In the genomic region with DNA sequence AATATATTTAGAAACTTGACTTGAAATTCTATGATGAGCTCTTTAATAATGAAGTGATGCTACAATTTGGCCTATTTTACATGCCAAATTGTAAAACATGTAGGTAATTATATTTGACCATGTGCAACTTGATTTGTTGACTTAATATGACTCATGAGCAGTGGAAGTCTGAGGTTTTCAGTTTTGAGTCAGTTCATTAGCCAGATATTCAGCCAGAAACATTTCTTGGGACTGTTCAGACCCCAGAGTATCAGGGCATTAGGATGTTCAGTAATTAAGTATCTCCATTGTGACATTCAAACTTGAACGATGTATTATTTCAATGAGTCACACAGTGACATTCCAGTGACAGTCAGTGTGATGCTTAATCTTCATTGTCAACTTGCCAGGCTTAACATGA, we compare ENCODE assay signal across 30 mouse cellular contexts. TPM values are rescaled to one million over a fixed set of nuclear protein-coding genes. Genes with fewer than 3 reads are reported as not detected.
DNase-seq lines count a peak whose midpoint lies in the region; ATAC-seq and TF ChIP-seq lines count a peak whose summit lies in the region.
"Had no signal": no experiment of that assay in that cellular context is flagged by ENCODE, and none has a peak within 500 bp of the region (broad histone marks: within the 10 kb centered on the region; RNA-seq: fewer than 3 reads in every experiment).

No protein-coding gene starts in this region.

- H3K36me3 ChIP-seq in lung, embryonic 15.5 days: no peaks in the 10 kb centered on the region
- no peaks in the 10 kb centered on the region for H3K36me3 ChIP-seq in hindbrain, postnatal 0 days (ENCODE audit: insufficient read depth, low read length)
- H3K36me3 ChIP-seq in midbrain, embryonic 16.5 days (ENCODE audit: control insufficient read depth, insufficient read depth, low read length): no peaks in the 10 kb centered on the region
- H3K36me3 ChIP-seq: embryonic facial prominence, embryonic 12.5 days; embryonic facial prominence, embryonic 15.5 days; forebrain, embryonic 10.5 days; G1E; heart, embryonic 12.5 days; heart, embryonic 15.5 days; hindbrain, embryonic 10.5 days had no signal

- no peak for TF ChIP-seq CTCF in lung, adult 2 months (IDR thresholded peaks at IDR 0.05; ENCODE audit: insufficient read depth, low read length)
- TF ChIP-seq CTCF in embryonic fibroblast, embryonic 13.5 days (IDR thresholded peaks at IDR 0.05; ENCODE audit: borderline replicate concordance, insufficient read depth, low read length): no peak
- no peak for TF ChIP-seq CTCF in hindbrain, postnatal 0 days (IDR thresholded peaks at IDR 0.05; ENCODE audit: low read depth)

- H3K27ac ChIP-seq in lung, embryonic 15.5 days: 0 out of 2 replicates have a peak overlapping the region, but pooled peaks have one; percentile 22
- H3K27ac ChIP-seq in embryonic fibroblast, embryonic 13.5 days (ENCODE audit: insufficient read depth, low read length): peak overlapping the region; percentile 23
- no peak overlapping the region for H3K27ac ChIP-seq in hindbrain, postnatal 0 days
- H3K27ac ChIP-seq in midbrain, embryonic 16.5 days (ENCODE audit: low read length): no peak overlapping the region
- H3K27ac ChIP-seq: embryonic facial prominence, embryonic 12.5 days; embryonic facial prominence, embryonic 15.5 days; forebrain, embryonic 10.5 days; forebrain, embryonic 13.5 days; heart, embryonic 15.5 days; hindbrain, embryonic 10.5 days; hindbrain, embryonic 14.5 days had no signal

- H3K9me3 ChIP-seq in lung, embryonic 15.5 days: no peaks in the 10 kb centered on the region
- no peaks in the 10 kb centered on the region for H3K9me3 ChIP-seq in hindbrain, postnatal 0 days (ENCODE audit: low read length)
- no peaks in the 10 kb centered on the region for H3K9me3 ChIP-seq in midbrain, embryonic 16.5 days (replicated peaks; ENCODE audit: control insufficient read depth, low read length, poor library complexity, severe bottlenecking)
- H3K9me3 ChIP-seq: embryonic facial prominence, embryonic 12.5 days; embryonic facial prominence, embryonic 15.5 days; forebrain, embryonic 10.5 days; forebrain, embryonic 13.5 days; heart, embryonic 15.5 days; hindbrain, embryonic 10.5 days had no signal

- no peaks in the 10 kb centered on the region for H3K27me3 ChIP-seq in lung, embryonic 15.5 days
- H3K27me3 ChIP-seq in hindbrain, postnatal 0 days (ENCODE audit: insufficient read depth, low read length): no peaks in the 10 kb centered on the region
- no peaks in the 10 kb centered on the region for H3K27me3 ChIP-seq in midbrain, embryonic 16.5 days (ENCODE audit: control insufficient read depth, insufficient read depth, low read depth, low read length)
- H3K27me3 ChIP-seq: CH12.LX; embryonic facial prominence, embryonic 12.5 days; embryonic facial prominence, embryonic 15.5 days; forebrain, embryonic 13.5 days; heart, embryonic 12.5 days; heart, embryonic 15.5 days had no signal

- no peak for ATAC-seq in lung, embryonic 15.5 days (ENCODE audit: borderline replicate concordance, extremely low read depth, low FRiP score, low TSS enrichment)
- no peak for ATAC-seq in hindbrain, postnatal 0 days
- no peak for ATAC-seq in midbrain, embryonic 16.5 days
- ATAC-seq: forebrain, embryonic 13.5 days; forebrain, embryonic 16.5 days; intestine, postnatal 0 days had no signal

- WGBS in lung, embryonic 15.5 days: 62% methylated on average over 1 of the region's 1 CpGs
- WGBS in lung, adult 2 months: 50% methylated on average over 1 of the region's 1 CpGs
- 81% methylated on average over 1 of the region's 1 CpGs for WGBS in hindbrain, postnatal 0 days
- 82% methylated on average over 1 of the region's 1 CpGs for whole genome bisulfite sequencing in midbrain, embryonic 16.5 days

- no peak overlapping the region for H3K4me2 ChIP-seq in lung, embryonic 15.5 days
- H3K4me2 ChIP-seq in hindbrain, postnatal 0 days (ENCODE audit: low read depth, low read length): no peak overlapping the region
- no peak overlapping the region for H3K4me2 ChIP-seq in midbrain, embryonic 16.5 days (ENCODE audit: low read length)
- H3K4me2 ChIP-seq: embryonic facial prominence, embryonic 12.5 days; embryonic facial prominence, embryonic 15.5 days; forebrain, embryonic 13.5 days; heart, embryonic 12.5 days; heart, embryonic 15.5 days; hindbrain, embryonic 14.5 days had no signal

- peaks cover 38% of the 10 kb centered on the region for H3K4me1 ChIP-seq in lung, embryonic 15.5 days
- H3K4me1 ChIP-seq in lung, adult 2 months (ENCODE audit: control insufficient read depth, insufficient read depth, low read length): peaks cover 3% of the 10 kb centered on the region
- peaks cover 4% of the 10 kb centered on the region; the same call in 1 of the 2 replicates for H3K4me1 ChIP-seq in embryonic fibroblast, embryonic 13.5 days (ENCODE audit: control insufficient read depth, insufficient read depth, low read length)
- no peaks in the 10 kb centered on the region for H3K4me1 ChIP-seq in hindbrain, postnatal 0 days (ENCODE audit: insufficient read depth, low read length)
- H3K4me1 ChIP-seq in midbrain, embryonic 16.5 days (ENCODE audit: control insufficient read depth, insufficient read depth, low read length): no peaks in the 10 kb centered on the region
- H3K4me1 ChIP-seq: embryonic facial prominence, embryonic 12.5 days; forebrain, embryonic 10.5 days; forebrain, embryonic 13.5 days; heart, embryonic 12.5 days; heart, embryonic 15.5 days; hindbrain, embryonic 10.5 days had no signal

- no peak for TF ChIP-seq POLR2A in lung, adult 2 months (IDR thresholded peaks at IDR 0.05; ENCODE audit: borderline replicate concordance, extremely low read depth, low read depth, low read length)
- TF ChIP-seq POLR2A in embryonic fibroblast, embryonic 13.5 days (IDR thresholded peaks at IDR 0.05; ENCODE audit: low read depth, low read length): no peak

- H3K4me3 ChIP-seq in lung, embryonic 15.5 days: no peak overlapping the region
- H3K4me3 ChIP-seq in lung, adult 2 months (replicated peaks; ENCODE audit: extremely low read depth, low read depth, low read length): no peak overlapping the region
- no peak overlapping the region for H3K4me3 ChIP-seq in embryonic fibroblast, embryonic 13.5 days (ENCODE audit: insufficient read depth, low read length)
- no peak overlapping the region for H3K4me3 ChIP-seq in hindbrain, postnatal 0 days (ENCODE audit: low read length)
- no peak overlapping the region for H3K4me3 ChIP-seq in midbrain, embryonic 16.5 days (ENCODE audit: low read depth, low read length)
- H3K4me3 ChIP-seq: embryonic facial prominence, embryonic 12.5 days; embryonic facial prominence, embryonic 15.5 days; erythroblast, embryonic 14.5 days; forebrain, embryonic 10.5 days; forebrain, embryonic 13.5 days; heart, embryonic 12.5 days; heart, embryonic 15.5 days; hindbrain, embryonic 10.5 days had no signal

- DNase-seq in lung, adult 2 months: no peak
- DNase-seq in 3T3-L1 (ENCODE audit: low read depth, low spot score) (peak; percentile 13), MN1 (ENCODE audit: low spot score) (peak; percentile 21)
- DNase-seq in hindbrain, postnatal 0 days (ENCODE audit: low spot score): no peak
- DNase-seq: adrenal gland, postnatal 14 days; cerebellum, adult 11 months; cerebellum, adult 2 months; cerebellum, adult 9-11 months; cerebellum, postnatal 25 days; gastrocnemius, postnatal 25 days; heart, adult 18-20 months; heart, postnatal 10 days; heart, postnatal 36 days had no signal

- no peak overlapping the region for H3K9ac ChIP-seq in lung, embryonic 15.5 days
- H3K9ac ChIP-seq in hindbrain, postnatal 0 days (replicated peaks; ENCODE audit: low read length): no peak overlapping the region
- H3K9ac ChIP-seq in midbrain, embryonic 16.5 days (ENCODE audit: low read depth, low read length): no peak overlapping the region
- H3K9ac ChIP-seq: embryonic facial prominence, embryonic 12.5 days; embryonic facial prominence, embryonic 15.5 days; forebrain, embryonic 13.5 days; heart, embryonic 12.5 days; heart, embryonic 15.5 days; hindbrain, embryonic 14.5 days had no signal

RNA-seq across cellular contexts. Expression of gene Limch1, which starts 35.9 kb away (rescaled TPM):
- polyA plus RNA-seq in lung, embryonic 15.5 days (2015; fragmentation: Nextera tagmentation; extraction: Ambion mirVana): 74.0 and 77.2 TPM in 2 replicates
- polyA plus RNA-seq in lung, adult 2 months (2012; rRNA removed): 156 and 242 TPM in 2 replicates
- polyA plus RNA-seq in embryonic fibroblast, embryonic 13.5 days (2011; ENCODE audit: insufficient read length, low read depth, missing spikeins): 27.4 and 44.2 TPM in 2 replicates
- total RNA-seq in hindbrain, postnatal 0 days (2014; rRNA removed): 70.6 and 72.4 TPM in 2 replicates
- 50.4 and 54.3 TPM in 2 replicates for polyA plus RNA-seq in hindbrain, postnatal 0 days (2015; fragmentation: Nextera tagmentation; extraction: Ambion mirVana)
- 40.4 and 48.8 TPM in 2 replicates for polyA plus RNA-seq in midbrain, embryonic 16.5 days (2015; fragmentation: Nextera tagmentation; extraction: Ambion mirVana)
- total RNA-seq: common myeloid progenitor, adult 5-6 weeks had no signal
- polyA plus RNA-seq: erythroblast, embryonic 14.5 days; G1E had no signal

Comparison
In these comparisons a context has a peak if more than half of its experiments do, and no peak if none do; other contexts are left out.
1. H3K27ac ChIP-seq: peak in lung, embryonic 15.5 days (single experiment) and embryonic fibroblast, embryonic 13.5 days (single experiment); none in hindbrain, postnatal 0 days (single experiment) and midbrain, embryonic 16.5 days (single experiment).
2. DNase-seq: peak in 3T3-L1 (single experiment) and MN1 (single experiment); none in lung, adult 2 months (single experiment) and hindbrain, postnatal 0 days (single experiment).